Mouse (Mus musculus) mouse trophoblast stem cell (cell line): Measurements from ENCODE around the gene Olig1.

Source experiments
- in situ Hi-C, 2 experiments: fragments of 300-500 bp; cut with MseI, MboI; formaldehyde crosslinking; loops; 2 replicates in 1 of 2; 3 replicates in 1 of 2; pipeline ENCODE4 v1.15.1; 2025

Gene Olig1

GRCm38 (mm10) chr16:91305512-91306111, 36.0 kb downstream of the Olig1 start:
- in situ Hi-C loops = loop anchor here in 1 of 2 experiments (25.0 kb wide), 1 partner anchor 218 kb away; the partner anchor contains the start of gene 4932438H23Rik

- in situ Hi-C loops = loop anchor here (10.0 to 25.0 kb wide), 2 partner anchors 223 to 225 kb away; partner anchors contain the start of gene 4932438H23Rik (in 1 of the 2)
Observed at GRCm38 (mm10) chr16:91309872-91310271, 40.3 kb downstream of the Olig1 start.

- in situ Hi-C loops = loop anchor here (10.0 to 25.0 kb wide), 2 partner anchors 226 to 228 kb away; partner anchors contain the start of gene 4932438H23Rik (in 1 of the 2)
Observed at GRCm38 (mm10) chr16:91312921-91313320, 43.3 kb downstream of the Olig1 start.

GRCm38 (mm10) chr16:91314114-91314775, 44.7 kb downstream of the Olig1 start:
- in situ Hi-C loops = loop anchor here (10.0 to 25.0 kb wide), 2 partner anchors 227 to 229 kb away; partner anchors contain the start of gene 4932438H23Rik (in 1 of the 2)

- in situ Hi-C loops = loop anchor here in 1 of 2 experiments (25.0 kb wide), 1 partner anchor 233 kb away; the partner anchor contains the start of gene 4932438H23Rik
Observed at GRCm38 (mm10) chr16:91320191-91320590, 50.6 kb downstream of the Olig1 start.

GRCm38 (mm10) chr16:91320608-91321007, 51.0 kb downstream of the Olig1 start:
- in situ Hi-C loops = loop anchor here in 1 of 2 experiments (25.0 kb wide), 1 partner anchor 233 kb away; the partner anchor contains the start of gene 4932438H23Rik
